Mouse (Mus musculus) olfactory bulb, adult 2 months (tissue): ENCODE data around the gene Celf3.

ENCODE experiments used
- CTCF ChIP-seq: fragments of 200-500 bp; IDR thresholded peaks from 2 replicates; pipeline ENCODE4 v1.5.1; 2012; ENCODE audit warnings: low read depth, mild to moderate bottlenecking, low read length, moderate library complexity; ENCODE audit not compliant: insufficient read depth
- POLR2A ChIP-seq: fragments of 200-500 bp; IDR thresholded peaks from 2 replicates; pipeline ENCODE4 v1.6.1; 2012; ENCODE audit warnings: mild to moderate bottlenecking, low read depth, low read length, moderate library complexity; ENCODE audit not compliant: insufficient read depth

GRCm38 (mm10) chr3:94473567-94474232, 4.4 kb upstream of the Celf3 start:
- no peak for TF ChIP-seq POLR2A
- no peak for TF ChIP-seq CTCF
